Mouse (Mus musculus) heart, postnatal 0 days (tissue): Measurements from ENCODE around the gene Maml3.

Source experiments
- CTCF ChIP-seq: IDR thresholded peaks from 2 replicates; pipeline ENCODE4 v1.5.1; 2016; ENCODE audit warnings: antibody characterized with exemption, control low read depth, low read depth
- EP300 ChIP-seq: IDR thresholded peaks from 2 replicates; pipeline ENCODE4 v1.6.1; 2016; ENCODE audit warnings: antibody characterized with exemption, low read depth

DNA sequence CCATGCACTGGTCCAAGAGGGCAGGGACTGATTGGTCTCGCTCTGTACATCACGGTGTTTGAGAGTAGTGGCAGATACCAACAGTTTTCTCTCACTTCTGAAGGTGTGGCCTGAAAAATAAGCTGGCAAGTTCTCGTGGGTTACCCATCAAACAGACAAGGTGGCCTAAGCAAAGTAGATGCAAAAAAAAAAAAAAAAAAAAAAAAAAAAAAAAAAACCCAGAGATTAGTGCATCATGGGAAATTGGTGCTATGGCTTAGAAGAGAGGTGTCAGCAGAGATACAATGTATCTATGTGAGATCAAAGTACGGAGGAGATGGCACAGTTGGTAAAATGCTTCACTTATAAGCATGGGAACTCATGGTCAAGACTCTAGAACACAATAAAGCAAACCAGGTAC is 229.2 kb downstream of the Maml3 start:
- TF ChIP-seq CTCF: no peak
- TF ChIP-seq EP300: no peak
